Mouse (Mus musculus): Measurements from ENCODE around the gene Palm2. TPM values are rescaled to one million over a fixed set of nuclear protein-coding genes. Genes with fewer than 3 reads are reported as not detected.
A peak's percentile ranks its signal among the peaks of the same experiment; 100 is the strongest.

Gene Palm2
- total RNA-seq, 4 experiments from 2014 or later, result 0.17 to 0.79 (median 0.58) TPM; not detected in 1

GRCm38 (mm10) chr4:57660470-57660869 lies 226.4 kb downstream of the Palm2 start:
- no peak for DNase-seq (ENCODE audit: low spot score in 2 of 2)

DNA sequence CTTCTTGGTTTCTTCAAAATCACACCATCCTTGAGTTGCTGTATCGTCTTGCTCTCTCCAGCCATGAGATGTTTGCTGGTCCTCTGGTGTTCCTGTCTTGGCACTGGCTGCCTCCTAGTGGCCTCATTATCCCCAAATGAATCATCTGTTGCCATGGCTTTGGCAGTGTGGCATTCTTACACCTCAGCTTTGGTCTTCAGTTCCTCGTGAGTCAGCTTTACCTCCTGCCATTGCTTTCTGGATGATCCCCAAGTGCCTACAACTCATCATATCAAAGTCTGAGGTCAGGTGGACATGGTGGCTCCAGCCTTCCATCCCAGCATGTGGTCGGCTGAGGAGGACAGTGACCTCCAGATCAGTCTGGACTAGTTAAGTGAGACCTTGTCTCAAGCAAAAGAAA lies 232.1 kb downstream of the Palm2 start:
- DNase-seq (ENCODE audit: low spot score in 2 of 2), result no peak

GRCm38 (mm10) chr4:57670813-57671469 lies 236.9 kb downstream of the Palm2 start:
- no peak for DNase-seq (ENCODE audit: low spot score in 2 of 2)

GRCm38 (mm10) chr4:57672541-57672940 lies 238.5 kb downstream of the Palm2 start:
- DNase-seq (ENCODE audit: low spot score in 2 of 2), result no peak

DNA sequence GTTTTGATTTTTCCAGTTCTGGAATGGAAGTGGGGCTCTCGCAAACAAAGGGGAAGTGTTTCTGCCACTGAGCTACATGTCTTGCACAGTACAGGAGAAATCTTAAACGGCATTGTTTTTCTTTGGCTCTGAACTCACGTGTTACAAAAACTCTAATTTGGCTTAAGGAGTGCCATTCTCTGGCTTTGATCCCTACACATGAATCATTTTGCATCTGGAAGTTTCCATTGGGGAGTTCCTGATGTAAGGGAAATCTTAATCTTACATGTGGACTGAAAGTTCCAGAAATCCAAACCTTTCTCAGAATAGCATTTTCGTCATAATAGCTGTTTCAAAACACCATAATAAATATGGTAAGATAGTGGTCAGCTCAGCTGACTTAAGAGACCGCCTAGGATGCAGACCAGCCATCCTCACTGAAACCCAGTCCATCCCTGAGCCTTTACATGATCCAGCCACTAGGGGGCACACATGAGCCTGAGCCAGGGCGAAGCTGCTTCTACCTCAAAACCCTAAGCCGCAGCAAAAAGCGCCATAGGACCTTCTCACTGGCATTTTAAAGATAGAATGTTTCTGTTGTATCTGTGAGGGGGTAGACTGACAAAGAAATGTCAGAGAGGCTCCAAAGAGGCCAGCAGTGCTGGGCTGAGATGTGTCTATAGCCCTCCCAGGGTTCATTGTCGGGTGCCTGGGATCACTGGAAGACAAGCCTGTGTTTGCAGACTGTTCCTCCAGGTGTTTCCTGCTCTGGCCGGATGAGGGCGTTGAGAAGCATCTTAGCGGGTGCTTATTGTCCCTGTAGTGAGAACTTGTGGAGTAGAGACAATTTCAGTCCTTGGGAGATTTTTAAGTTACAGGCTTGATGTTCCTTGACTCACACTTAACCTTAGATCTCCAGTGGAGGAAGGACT lies 239.2 kb downstream of the Palm2 start:
- peak; percentile 67 to 68 for DNase-seq (ENCODE audit: low spot score in 2 of 2)

- no peak for DNase-seq (ENCODE audit: low spot score in 2 of 2)
These were observed 240.3 kb downstream of the Palm2 start for GRCm38 (mm10) chr4:57674351-57674750.

DNA sequence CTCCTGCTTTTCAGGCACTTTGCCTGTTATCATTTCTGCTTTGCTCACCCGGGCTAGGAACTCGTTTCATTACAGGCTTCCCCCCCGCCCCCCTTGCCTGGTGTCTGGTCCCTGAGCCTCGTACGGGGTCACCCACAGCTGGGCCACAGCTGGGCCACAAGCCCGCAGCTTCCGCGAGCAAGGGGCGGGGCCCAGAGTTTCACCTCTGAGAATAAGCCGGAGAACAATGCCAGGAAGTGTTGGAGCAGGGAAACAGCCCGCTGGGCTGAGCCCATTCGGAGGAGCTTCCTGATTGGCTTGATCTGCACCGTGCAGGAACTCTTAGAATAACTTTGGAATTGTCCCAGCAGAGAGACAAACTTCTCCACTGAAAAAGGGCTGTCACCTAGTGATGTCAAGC lies 241.3 kb downstream of the Palm2 start:
- DNase-seq (ENCODE audit: low spot score in 2 of 2), result peak; percentile 11 to 61

- DNase-seq (ENCODE audit: low spot score in 2 of 2), result no peak
These were observed 243.9 kb downstream of the Palm2 start for GRCm38 (mm10) chr4:57677916-57678315.

DNA sequence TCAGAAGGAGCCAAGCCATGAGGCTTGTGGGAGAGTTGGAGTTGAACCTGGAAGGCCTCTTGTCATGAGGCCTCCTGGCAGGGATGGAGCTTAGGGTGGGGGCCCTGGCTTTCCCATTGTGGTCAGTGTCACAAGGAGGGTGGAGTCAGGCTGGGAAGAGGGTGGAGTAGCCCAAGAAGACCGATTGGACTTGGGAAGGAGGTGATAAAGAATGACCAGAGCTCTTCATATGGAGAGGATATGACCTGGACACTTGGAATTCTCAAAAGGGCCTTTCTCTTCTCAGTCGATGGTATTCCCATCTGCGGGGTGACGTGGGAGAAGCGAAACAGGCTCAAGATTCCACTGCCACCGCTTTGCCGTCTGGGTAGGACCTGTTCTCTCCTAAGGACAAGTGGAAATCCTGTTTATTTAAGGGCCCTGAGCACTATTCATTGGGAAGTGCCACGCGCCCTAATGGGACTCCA lies 245.0 kb downstream of the Palm2 start:
- DNase-seq (ENCODE audit: low spot score in 2 of 2), result peak in 1 of 2 experiments; percentile 15

DNA sequence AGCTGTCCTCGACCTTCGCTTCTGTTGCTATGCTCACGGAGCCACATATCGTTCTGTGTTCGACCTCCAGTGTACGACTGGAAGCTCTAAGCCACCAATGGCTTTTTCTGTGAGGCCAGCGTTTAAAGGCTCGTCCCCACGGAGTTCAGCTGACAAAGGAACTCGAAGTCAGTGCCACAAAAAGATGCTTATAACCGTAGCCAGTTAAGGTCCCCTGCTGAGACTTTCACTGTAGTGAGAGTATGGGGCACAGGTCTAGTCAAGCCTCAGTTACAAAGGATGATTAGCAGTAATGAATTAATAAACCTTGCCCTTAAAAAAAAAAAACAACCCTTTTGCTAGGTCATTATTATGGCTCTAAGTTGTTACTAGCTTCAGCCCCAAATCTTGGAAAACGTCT lies 246.1 kb downstream of the Palm2 start:
- no peak for DNase-seq (ENCODE audit: low spot score in 2 of 2)

GRCm38 (mm10) chr4:57681511-57681910 lies 247.5 kb downstream of the Palm2 start:
- DNase-seq (ENCODE audit: low spot score in 2 of 2), result no peak

DNA sequence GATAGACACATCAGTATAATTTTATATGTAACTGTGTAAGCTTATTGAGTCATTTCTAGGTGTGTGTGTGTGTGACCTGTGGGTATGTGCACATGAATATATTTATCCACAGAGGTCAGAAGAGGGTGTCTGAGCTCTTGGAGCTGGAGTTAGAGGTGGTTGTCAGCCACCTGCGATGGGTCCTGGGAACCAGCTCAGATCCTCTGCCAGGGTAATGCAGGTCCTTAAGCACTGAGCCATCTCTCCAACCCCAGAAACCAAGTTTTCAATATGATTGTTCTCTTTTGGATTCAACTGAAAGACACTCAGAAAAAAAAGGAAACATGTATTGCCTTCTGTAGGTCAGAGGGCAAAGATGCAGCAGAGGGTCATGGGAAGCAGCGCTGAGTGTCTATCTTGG lies 248.3 kb downstream of the Palm2 start:
- no peak for DNase-seq (ENCODE audit: low spot score in 2 of 2)

DNA sequence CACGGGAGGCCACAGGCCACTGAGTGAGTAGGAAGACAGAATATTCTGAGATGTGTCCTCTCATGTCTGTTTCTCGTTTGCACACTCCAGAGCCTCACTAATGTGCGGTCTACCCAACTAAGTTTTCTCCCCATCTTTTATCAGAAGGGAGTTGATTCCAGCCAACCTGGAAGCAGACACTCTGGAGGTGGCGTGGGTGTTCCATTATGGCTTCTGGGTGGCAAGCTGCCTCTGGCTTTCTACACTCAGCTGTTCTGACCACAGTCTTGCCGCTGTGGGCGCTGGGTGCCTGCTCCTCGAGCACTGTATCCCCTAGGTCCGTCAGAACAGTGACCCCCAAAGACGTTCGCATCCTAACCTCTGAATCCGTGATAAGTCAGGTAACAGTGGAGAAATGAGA lies 248.9 kb downstream of the Palm2 start:
- no peak for DNase-seq (ENCODE audit: low spot score in 2 of 2)

- no peak for DNase-seq (ENCODE audit: low spot score in 2 of 2)
These were observed 250.7 kb downstream of the Palm2 start for GRCm38 (mm10) chr4:57684676-57685215.

DNA sequence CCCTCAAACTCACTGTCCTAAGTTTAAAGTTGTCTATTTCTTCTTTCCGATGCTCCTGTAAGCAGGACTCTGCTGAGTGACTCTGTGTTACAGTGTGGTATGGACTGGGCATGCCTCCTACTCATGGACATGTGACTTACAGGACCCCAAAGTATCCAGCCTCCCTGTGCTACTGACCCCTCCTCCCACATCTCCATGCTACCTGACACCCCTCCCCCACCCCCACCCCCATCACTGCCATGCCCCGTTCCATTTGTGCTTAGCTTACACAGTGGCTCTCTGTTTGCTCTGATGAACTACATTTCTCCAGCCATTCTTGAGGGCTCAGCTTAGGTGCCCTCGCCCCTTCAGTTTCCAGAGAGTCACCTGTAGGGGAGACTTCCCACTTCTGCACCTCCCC lies 252.7 kb downstream of the Palm2 start:
- DNase-seq (ENCODE audit: low spot score in 2 of 2), result no peak

DNA sequence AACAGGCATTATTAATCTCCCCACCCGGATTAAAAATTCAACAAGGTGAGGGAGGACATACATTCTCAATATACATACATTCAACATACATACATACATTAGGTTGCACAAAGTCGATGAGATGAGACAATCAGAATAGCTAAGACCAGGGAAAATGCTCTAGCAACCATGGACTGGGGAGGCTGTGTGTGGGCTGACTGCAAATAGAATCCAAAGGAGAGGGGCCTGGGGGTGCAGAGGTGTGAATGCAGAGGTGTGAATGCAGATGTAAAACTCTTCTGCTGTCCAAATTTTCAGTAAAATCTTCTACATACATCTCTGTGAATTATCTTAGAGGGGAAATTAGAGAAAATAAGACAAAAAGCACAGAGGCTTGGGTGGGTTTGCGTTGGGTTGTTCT lies 253.5 kb downstream of the Palm2 start:
- no peak for DNase-seq (ENCODE audit: low spot score in 2 of 2)

DNA sequence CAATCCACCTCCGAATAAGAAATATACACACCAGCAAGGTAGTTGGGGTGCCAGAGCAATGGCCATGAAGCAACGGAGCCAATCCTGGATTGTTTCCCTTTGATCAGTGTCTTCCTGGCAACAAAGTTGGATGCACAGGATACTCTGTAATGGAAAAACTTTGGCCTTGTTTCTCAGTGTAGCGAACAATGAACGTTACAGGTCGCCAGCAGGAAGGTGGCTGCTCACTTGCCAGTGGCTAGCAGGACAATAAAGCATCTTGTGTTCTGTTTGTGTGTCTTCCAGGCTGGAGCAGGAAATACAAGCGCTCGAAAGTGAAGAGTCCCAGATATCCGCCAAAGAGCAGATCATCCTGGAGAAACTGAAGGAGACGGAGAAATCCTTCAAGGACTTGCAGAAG lies 254.1 kb downstream of the Palm2 start:
- no peak for DNase-seq (ENCODE audit: low spot score in 2 of 2)

GRCm38 (mm10) chr4:57690001-57690400 lies 256.0 kb downstream of the Palm2 start:
- DNase-seq (ENCODE audit: low spot score in 2 of 2), result no peak

- no peak for DNase-seq (ENCODE audit: low spot score in 2 of 2)
These were observed 256.8 kb downstream of the Palm2 start for GRCm38 (mm10) chr4:57690805-57691204.

GRCm38 (mm10) chr4:57694356-57695136 lies 260.5 kb downstream of the Palm2 start:
- DNase-seq (ENCODE audit: low spot score in 2 of 2), result no peak

- DNase-seq (ENCODE audit: low spot score in 2 of 2), result no peak
These were observed 262.9 kb downstream of the Palm2 start for GRCm38 (mm10) chr4:57696955-57697354.

Measured in gastrocnemius, adult 8-10 months (tissue).